Mouse (Mus musculus) hindbrain, embryonic 10.5 days (tissue): ENCODE measurements around the gene Vsx1. TPM values are rescaled to one million over a fixed set of nuclear protein-coding genes. Genes with fewer than 3 reads are reported as not detected.

ENCODE experiments used
- DNase-seq: peaks from one replicate; pipeline ENCODE4 v3.0.0-alpha.2; 2017; ENCODE audit warnings: low spot score
- H3K27ac ChIP-seq: fragments of 300-500 bp; sonication (generic); 2 replicates; pipeline ENCODE4 v1.5.1; 2016; ENCODE audit warnings: mild to moderate bottlenecking, moderate library complexity
- H3K27me3 ChIP-seq: fragments of 300-500 bp; sonication (generic); 2 replicates; pipeline ENCODE4 v1.6.1; 2016; ENCODE audit warnings: mild to moderate bottlenecking; ENCODE audit not compliant: poor library complexity, insufficient read depth, severe bottlenecking
- H3K36me3 ChIP-seq: fragments of 300-500 bp; sonication (generic); 2 replicates; pipeline ENCODE4 v1.6.1; 2016; ENCODE audit warnings: mild to moderate bottlenecking, moderate library complexity
- H3K4me1 ChIP-seq: fragments of 300-500 bp; sonication (generic); replicated peaks from 2 replicates; pipeline ENCODE4 v1.6.1; 2016; ENCODE audit warnings: mild to moderate bottlenecking
- H3K4me3 ChIP-seq: fragments of 300-500 bp; sonication (generic); 2 replicates; pipeline ENCODE4 v1.5.1; 2016; ENCODE audit warnings: mild to moderate bottlenecking, moderate library complexity
- H3K9me3 ChIP-seq: fragments of 300-500 bp; sonication (generic); 2 replicates; pipeline ENCODE4 v1.6.1; 2016; ENCODE audit warnings: mild to moderate bottlenecking, moderate library complexity
- WGBS: fragments of 180-500 bp; shearing (Covaris S2); methylation state at CpG from one replicate; pipeline ENCODE4 v1.1.7; 2016; 5-methylcytosine and 5-hydroxymethylcytosine counted together
- polyA plus RNA-seq: library from polyadenylated mRNA; unstranded; fragments of >200 nt; fragmentation: Nextera tagmentation; extraction: Ambion mirVana; gene quantifications from 2 replicates; pipeline ENCODE4 v1.2.1, GENCODE M21; 2016

The Vsx1 gene
- polyA plus RNA-seq, result 1.0 TPM in 2 replicates

- peaks cover 85% of the 10 kb centered on the region for H3K27me3 ChIP-seq
- DNase-seq, result peak; percentile 31
These were observed at the start of gene Vsx1 for GRCm38 (mm10) chr2:150689223-150689800. Gene Vsx1, minus strand, starts transcription at chr2:150689360.

GRCm38 (mm10) chr2:150737881-150738280 lies 48.7 kb upstream of the Vsx1 start:
- Histone ChIP-seq H3K27me3 (peaks cover 36% of the 10 kb centered on the region), H3K36me3 (no peaks in the 10 kb centered on the region), H3K9me3 (0 out of 2 replicates have a peak, but pooled peaks cover 2% of the 10 kb centered on the region), H3K4me3 (no peak overlapping the region), H3K4me1 (peaks cover 10% of the 10 kb centered on the region; the same call in 1 of the 2 replicates), H3K27ac (no peak overlapping the region)
- DNase-seq, result no peak
- 81% methylated on average over 9 of the region's 9 CpGs for WGBS

More at GRCm38 (mm10) chr2:150689223-150689800, at the start of gene Vsx1:
- H3K9me3 ChIP-seq, result no peaks in the 10 kb centered on the region
- peak within 1 kb of the TSS; percentile 70 for H3K27ac ChIP-seq
- H3K4me1 ChIP-seq, result peaks cover 21% of the 10 kb centered on the region
- WGBS, result 52% methylated on average over 16 of the region's 16 CpGs
- no peaks in the 10 kb centered on the region for H3K36me3 ChIP-seq
- H3K4me3 ChIP-seq, result peak within 1 kb of the TSS; percentile 57

GRCm38 (mm10) chr2:150735756-150736576 lies 46.8 kb upstream of the Vsx1 start:
- peak overlapping the region; percentile 77 for H3K27ac ChIP-seq
- peak; percentile 85 for DNase-seq
- H3K9me3 ChIP-seq, result no peaks in the 10 kb centered on the region
- no peaks in the 10 kb centered on the region for H3K36me3 ChIP-seq
- H3K4me1 ChIP-seq, result peaks cover 10% of the 10 kb centered on the region; the same call in 1 of the 2 replicates
- 40% methylated on average over 11 of the region's 11 CpGs for whole genome bisulfite sequencing
- H3K27me3 ChIP-seq, result peaks cover 33% of the 10 kb centered on the region
- peak overlapping the region; percentile 16; the same call in 1 of the 2 replicates for H3K4me3 ChIP-seq

GRCm38 (mm10) chr2:150712167-150712674 lies 23.1 kb upstream of the Vsx1 start:
- WGBS, result 81% methylated on average over 4 of the region's 4 CpGs
- H3K4me1 ChIP-seq, result no peaks in the 10 kb centered on the region
- H3K9me3 ChIP-seq, result no peaks in the 10 kb centered on the region
- H3K27me3 ChIP-seq, result no peaks in the 10 kb centered on the region
- no peaks in the 10 kb centered on the region for H3K36me3 ChIP-seq
- H3K4me3 ChIP-seq, result no peak overlapping the region
- DNase-seq, result no peak
- H3K27ac ChIP-seq, result no peak overlapping the region

- DNase-seq, result no peak
- no peak overlapping the region for H3K27ac ChIP-seq
- H3K27me3 ChIP-seq, result peaks cover 66% of the 10 kb centered on the region
- WGBS, result 84% methylated on average over 6 of the region's 6 CpGs
- H3K36me3 ChIP-seq, result no peaks in the 10 kb centered on the region
- H3K4me1 ChIP-seq, result peaks cover 21% of the 10 kb centered on the region
- no peak overlapping the region for H3K4me3 ChIP-seq
- H3K9me3 ChIP-seq, result no peaks in the 10 kb centered on the region
These were observed 2.5 kb upstream of the Vsx1 start for GRCm38 (mm10) chr2:150691481-150692170.

GRCm38 (mm10) chr2:150690216-150690615 lies 1.1 kb upstream of the Vsx1 start:
- H3K9me3 ChIP-seq, result no peaks in the 10 kb centered on the region
- DNase-seq, result no peak
- no peak overlapping the region for H3K4me3 ChIP-seq
- H3K4me1 ChIP-seq, result peaks cover 21% of the 10 kb centered on the region
- WGBS, result 6% methylated on average over 11 of the region's 11 CpGs
- no peak overlapping the region for H3K27ac ChIP-seq
- H3K36me3 ChIP-seq, result no peaks in the 10 kb centered on the region
- peaks cover 80% of the 10 kb centered on the region for H3K27me3 ChIP-seq

GRCm38 (mm10) chr2:150688541-150689186 lies 496 bp downstream of the Vsx1 start:
- Histone ChIP-seq H3K4me3 (peak overlapping the region; percentile 57), H3K27ac (peak overlapping the region; percentile 70), H3K9me3 (no peaks in the 10 kb centered on the region), H3K36me3 (no peaks in the 10 kb centered on the region), H3K4me1 (peaks cover 21% of the 10 kb centered on the region), H3K27me3 (peaks cover 87% of the 10 kb centered on the region)
- peak; percentile 59 for DNase-seq
- under 1% methylated on average over 44 of the region's 44 CpGs for WGBS

GRCm38 (mm10) chr2:150687871-150688540 lies 1.2 kb downstream of the Vsx1 start:
- WGBS, result 4% methylated on average over 23 of the region's 23 CpGs
- H3K27me3 ChIP-seq, result peaks cover 85% of the 10 kb centered on the region
- no peaks in the 10 kb centered on the region for H3K36me3 ChIP-seq
- H3K9me3 ChIP-seq, result no peaks in the 10 kb centered on the region
- H3K4me3 ChIP-seq, result peak overlapping the region; percentile 57
- H3K27ac ChIP-seq, result peak overlapping the region; percentile 70
- peaks cover 21% of the 10 kb centered on the region for H3K4me1 ChIP-seq
- peak; percentile 40 for DNase-seq

GRCm38 (mm10) chr2:150685389-150685788 lies 3.8 kb downstream of the Vsx1 start:
- Histone ChIP-seq H3K4me1 (peaks cover 21% of the 10 kb centered on the region), H3K9me3 (no peaks in the 10 kb centered on the region), H3K36me3 (no peaks in the 10 kb centered on the region), H3K27me3 (peaks cover 66% of the 10 kb centered on the region), H3K4me3 (no peak overlapping the region), H3K27ac (no peak overlapping the region)
- WGBS, result 84% methylated on average over 9 of the region's 9 CpGs
- DNase-seq, result no peak

GRCm38 (mm10) chr2:150684451-150684850 lies 4.7 kb downstream of the Vsx1 start:
- 81% methylated on average over 12 of the region's 12 CpGs for WGBS

GRCm38 (mm10) chr2:150681581-150681980 lies 7.6 kb downstream of the Vsx1 start:
- no peaks in the 10 kb centered on the region for H3K9me3 ChIP-seq
- peaks cover 30% of the 10 kb centered on the region for H3K27me3 ChIP-seq
- WGBS, result 74% methylated on average over 4 of the region's 4 CpGs
- no peak overlapping the region for H3K27ac ChIP-seq
- H3K36me3 ChIP-seq, result no peaks in the 10 kb centered on the region
- H3K4me1 ChIP-seq, result no peaks in the 10 kb centered on the region
- DNase-seq, result no peak
- no peak overlapping the region for H3K4me3 ChIP-seq

More at GRCm38 (mm10) chr2:150684451-150684850, 4.7 kb downstream of the Vsx1 start:
- Histone ChIP-seq H3K9me3 (no peaks in the 10 kb centered on the region), H3K27ac (no peak overlapping the region), H3K4me3 (no peak overlapping the region), H3K4me1 (peaks cover 16% of the 10 kb centered on the region), H3K27me3 (peaks cover 56% of the 10 kb centered on the region), H3K36me3 (no peaks in the 10 kb centered on the region)
- DNase-seq, result no peak

GRCm38 (mm10) chr2:150678392-150678791 lies 10.8 kb downstream of the Vsx1 start:
- H3K4me1 ChIP-seq, result no peaks in the 10 kb centered on the region; the same call in 1 of the 2 replicates
- H3K27ac ChIP-seq, result no peak overlapping the region
- WGBS, result 5% methylated on average over 3 of the region's 3 CpGs
- H3K9me3 ChIP-seq, result no peaks in the 10 kb centered on the region
- peak; percentile 77 for DNase-seq
- H3K27me3 ChIP-seq, result peaks cover 13% of the 10 kb centered on the region; the same call in 1 of the 2 replicates
- no peaks in the 10 kb centered on the region for H3K36me3 ChIP-seq
- H3K4me3 ChIP-seq, result no peak overlapping the region
